Mouse (Mus musculus) embryonic fibroblast, embryonic 13.5 days (primary cell): ENCODE measurements at regions not wholly inside any gene's neighbourhood (a gene's known extent, or its start where the extent isn't known, plus 50 kb on each side); places are given as distances from the start of the nearest gene placed in this dataset.

Source experiments
- CTCF ChIP-seq: IDR thresholded peaks from 2 replicates; pipeline ENCODE4 v1.5.1; 2011; ENCODE audit warnings: mild to moderate bottlenecking, control low read depth, low read length, moderate library complexity, borderline replicate concordance; ENCODE audit not compliant: insufficient read depth
- POLR2A ChIP-seq: IDR thresholded peaks from 2 replicates; pipeline ENCODE4 v1.6.1; 2011; ENCODE audit warnings: low read depth, mild to moderate bottlenecking, control low read depth, low read length, moderate library complexity

GRCm38 (mm10) chr5:75499053-75499452, 75.7 kb upstream of the Kit start:
- TF ChIP-seq POLR2A, result no peak
- no peak for TF ChIP-seq CTCF
